Mouse (Mus musculus) lung, postnatal 0 days (tissue): ENCODE measurements around the gene Gdf10. TPM values are rescaled to one million over a fixed set of nuclear protein-coding genes. Genes with fewer than 3 reads are reported as not detected.

ENCODE experiments used
- ATAC-seq: fragments of 200-750 bp; cut with Nextera tagmentation; 2 replicates; pipeline ENCODE4 v1.8.0; 2017; ENCODE audit warnings: moderate library complexity
- DNase-seq: peaks from one replicate; pipeline ENCODE4 v3.0.0-alpha.2; 2016; ENCODE audit warnings: low spot score
- H3K27ac ChIP-seq: fragments of 300-500 bp; sonication (generic); 2 replicates; pipeline ENCODE4 v1.5.1; 2014; ENCODE audit warnings: antibody characterized with exemption, mild to moderate bottlenecking, low read length, mixed read lengths
- H3K27me3 ChIP-seq: fragments of 300-500 bp; sonication (generic); replicated peaks from 2 replicates; pipeline ENCODE4 v1.6.1; 2014; ENCODE audit warnings: low read length, mixed read lengths; ENCODE audit not compliant: insufficient read depth
- H3K36me3 ChIP-seq: fragments of 300-500 bp; sonication (generic); 2 replicates; pipeline ENCODE4 v1.6.1; 2014; ENCODE audit warnings: low read length, mixed read lengths; ENCODE audit not compliant: insufficient read depth
- H3K4me1 ChIP-seq: fragments of 300-500 bp; sonication (generic); 2 replicates; pipeline ENCODE4 v1.6.1; 2014; ENCODE audit warnings: antibody characterized with exemption, low read depth, low read length, mixed read lengths; ENCODE audit not compliant: insufficient read depth
- H3K4me2 ChIP-seq: fragments of 300-500 bp; sonication (generic); replicated peaks from 2 replicates; pipeline ENCODE4 v1.6.1; 2014; ENCODE audit warnings: low read depth, mild to moderate bottlenecking, low read length, moderate library complexity, mixed read lengths
- H3K4me3 ChIP-seq: fragments of 300-500 bp; sonication (generic); 2 replicates; pipeline ENCODE4 v1.5.1; 2014; ENCODE audit warnings: low read depth, low read length
- H3K9ac ChIP-seq: fragments of 300-500 bp; sonication (generic); replicated peaks from 2 replicates; pipeline ENCODE4 v1.6.1; 2014; ENCODE audit warnings: low read depth, mild to moderate bottlenecking
- H3K9me3 ChIP-seq: fragments of 300-500 bp; sonication (generic); 2 replicates; pipeline ENCODE4 v1.6.1; 2016; ENCODE audit warnings: low read length, mixed read lengths
- CTCF ChIP-seq: IDR thresholded peaks from 2 replicates; pipeline ENCODE4 v1.5.1; 2016; ENCODE audit warnings: antibody characterized with exemption, mild to moderate bottlenecking
- EP300 ChIP-seq: IDR thresholded peaks from 2 replicates; pipeline ENCODE4 v1.6.1; 2016; ENCODE audit warnings: antibody characterized with exemption, mild to moderate bottlenecking, control low read depth
- WGBS: fragments of 180-500 bp; shearing (Covaris S2); extraction: QIAGEN DNeasy Blood & Tissue Kit; methylation state at CpG from one replicate; pipeline ENCODE4 v1.1.7; 2014; 5-methylcytosine and 5-hydroxymethylcytosine counted together
- polyA plus RNA-seq: library from polyadenylated mRNA; unstranded; fragments of >200 nt; fragmentation: Nextera tagmentation; extraction: Ambion mirVana; gene quantifications from 2 replicates; pipeline ENCODE4 v1.2.1, GENCODE M21; 2015

Gdf10 gene
- polyA plus RNA-seq, 1 experiment from 2014 or later = 1.3 TPM

GRCm38 (mm10) chr14:33946125-33946524, 22.7 kb downstream of the Gdf10 start:
- H3K4me1 ChIP-seq = no peaks in the 10 kb centered on the region
- 72% methylated on average over 6 of the region's 6 CpGs for WGBS

GRCm38 (mm10) chr14:33952233-33952981, 29.0 kb downstream of the Gdf10 start:
- H3K27me3 ChIP-seq = no peaks in the 10 kb centered on the region
- H3K9me3 ChIP-seq = no peaks in the 10 kb centered on the region
- no peak for ATAC-seq
- no peaks in the 10 kb centered on the region for H3K36me3 ChIP-seq
- WGBS = 39% methylated on average over 6 of the region's 6 CpGs
- no peak overlapping the region for H3K27ac ChIP-seq
- TF ChIP-seq CTCF (peak; percentile 25; the same call in 1 of the 2 replicates), EP300 (no peak)
- H3K4me2 ChIP-seq = no peak overlapping the region
- no peak overlapping the region for H3K9ac ChIP-seq
- DNase-seq = no peak
- H3K4me1 ChIP-seq = no peaks in the 10 kb centered on the region
- no peak overlapping the region for H3K4me3 ChIP-seq

More at GRCm38 (mm10) chr14:33946125-33946524, 22.7 kb downstream of the Gdf10 start:
- Histone ChIP-seq H3K9ac (no peak overlapping the region), H3K27ac (no peak overlapping the region), H3K4me2 (no peak overlapping the region), H3K36me3 (no peaks in the 10 kb centered on the region), H3K27me3 (no peaks in the 10 kb centered on the region), H3K9me3 (no peaks in the 10 kb centered on the region), H3K4me3 (no peak overlapping the region)
- TF ChIP-seq EP300 (no peak), CTCF (no peak)
- DNase-seq = no peak
- ATAC-seq = no peak

- no peak within 1 kb of the TSS for H3K9ac ChIP-seq
- no peak within 1 kb of the TSS for H3K27ac ChIP-seq
- DNase-seq = no peak
- 83% methylated on average over 5 of the region's 5 CpGs for WGBS
- no peaks in the 10 kb centered on the region for H3K27me3 ChIP-seq
- no peak for ATAC-seq
- TF ChIP-seq CTCF = no peak
- TF ChIP-seq EP300 = no peak
- H3K4me3 ChIP-seq = no peak within 1 kb of the TSS
- H3K9me3 ChIP-seq = no peaks in the 10 kb centered on the region
- no peaks in the 10 kb centered on the region for H3K4me1 ChIP-seq
- H3K4me2 ChIP-seq = no peak within 1 kb of the TSS
- H3K36me3 ChIP-seq = no peaks in the 10 kb centered on the region
These were observed 30.4 kb downstream of the Gdf10 start, which contains the start of gene Rbp3 for GRCm38 (mm10) chr14:33953761-33954160. Rbp3 (plus strand) TSS chr14:33954003.

GRCm38 (mm10) chr14:33956055-33956454, 32.7 kb downstream of the Gdf10 start:
- H3K27me3 ChIP-seq = no peaks in the 10 kb centered on the region
- no peaks in the 10 kb centered on the region for H3K4me1 ChIP-seq
- no peak overlapping the region for H3K9ac ChIP-seq
- TF ChIP-seq EP300 (no peak), CTCF (0 out of 2 replicates have a peak, but pooled peaks have one; percentile 2)
- no peak overlapping the region for H3K4me3 ChIP-seq
- no peak overlapping the region for H3K4me2 ChIP-seq
- H3K27ac ChIP-seq = no peak overlapping the region
- ATAC-seq (no peak), DNase-seq (no peak)
- WGBS = 67% methylated on average over 12 of the region's 13 CpGs
- H3K36me3 ChIP-seq = no peaks in the 10 kb centered on the region
- H3K9me3 ChIP-seq = no peaks in the 10 kb centered on the region

GRCm38 (mm10) chr14:33958186-33958585, 34.8 kb downstream of the Gdf10 start:
- ATAC-seq = no peak
- no peak overlapping the region for H3K4me3 ChIP-seq
- no peaks in the 10 kb centered on the region for H3K36me3 ChIP-seq
- H3K9ac ChIP-seq = no peak overlapping the region
- 78% methylated on average over 4 of the region's 4 CpGs for WGBS
- H3K27ac ChIP-seq = no peak overlapping the region
- H3K27me3 ChIP-seq = no peaks in the 10 kb centered on the region
- no peaks in the 10 kb centered on the region for H3K9me3 ChIP-seq
- no peak for TF ChIP-seq CTCF
- TF ChIP-seq EP300 = no peak
- DNase-seq = no peak
- no peak overlapping the region for H3K4me2 ChIP-seq
- no peaks in the 10 kb centered on the region for H3K4me1 ChIP-seq

GRCm38 (mm10) chr14:33958841-33959240, 35.5 kb downstream of the Gdf10 start:
- no peak for TF ChIP-seq CTCF
- no peak for TF ChIP-seq EP300
- Histone ChIP-seq H3K9ac (no peak overlapping the region), H3K4me1 (no peaks in the 10 kb centered on the region), H3K36me3 (no peaks in the 10 kb centered on the region), H3K27me3 (no peaks in the 10 kb centered on the region), H3K4me2 (no peak overlapping the region), H3K27ac (no peak overlapping the region), H3K9me3 (no peaks in the 10 kb centered on the region), H3K4me3 (no peak overlapping the region)
- WGBS = 39% methylated on average over 3 of the region's 3 CpGs
- ATAC-seq (no peak), DNase-seq (no peak)
